Mouse (Mus musculus): Measurements from ENCODE around the gene Lsm4. TPM values are rescaled to one million over a fixed set of nuclear protein-coding genes. Genes with fewer than 3 reads are reported as not detected.

Lsm4 gene
- total and polyA plus RNA-seq, 3 experiments: 152 to 2,024 (median 514) TPM

DNA sequence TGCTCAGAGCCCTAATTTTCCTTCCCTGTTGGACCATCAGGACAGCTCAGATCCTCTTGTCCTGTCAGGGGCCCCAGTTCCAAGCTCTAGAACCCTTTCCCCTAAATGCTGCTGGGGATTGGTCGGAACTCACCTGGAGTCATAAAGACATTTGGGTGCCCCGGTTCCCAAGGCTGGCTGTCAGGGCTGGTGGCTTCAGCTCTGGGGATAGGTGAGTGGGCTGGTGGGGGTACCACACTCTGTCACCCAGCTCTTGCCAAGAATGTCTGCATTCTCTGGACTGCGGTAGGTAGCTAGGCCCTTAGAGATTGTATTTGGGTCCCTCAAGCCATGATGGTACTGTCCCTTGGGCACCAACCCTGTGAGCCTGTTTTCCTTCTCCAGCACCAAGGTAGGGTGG, 30.2 kb downstream of the Lsm4 start, which contains the start of gene Iqcn:
Iqcn (plus strand) TSS at position 171 of the 400 bp plus-strand sequence.
- DNase-seq (ENCODE audit: low read depth, low spot score): no peak
- H3K4me3 ChIP-seq (ENCODE audit: control insufficient read depth in 1 of 2, insufficient read depth in 1 of 2, low read depth in 2 of 2, low read length in 2 of 2): no peak within 1 kb of the TSS
- no peak within 1 kb of the TSS for H3K27ac ChIP-seq (ENCODE audit: control insufficient read depth, low read depth, low read length)
- H3K79me2 ChIP-seq (ENCODE audit: control insufficient read depth, insufficient read depth, low read length, poor library complexity): peaks cover 11% of the 10 kb centered on the region; the same call in 1 of the 2 replicates
- TF ChIP-seq MYB (IDR thresholded peaks at IDR 0.05; ENCODE audit: low read depth, low read length) (no peak), MAX (IDR thresholded peaks at IDR 0.05; ENCODE audit: low read length) (no peak), MAZ (IDR thresholded peaks at IDR 0.05; ENCODE audit: low read depth, low read length) (no peak), POLR2A (IDR thresholded peaks at IDR 0.05; ENCODE audit: control insufficient read depth in 1 of 2, insufficient read depth in 1 of 2, low read depth in 1 of 2, low read length in 2 of 2, poor library complexity in 1 of 2) (no peak), RAD21 (IDR thresholded peaks at IDR 0.05; ENCODE audit: low read depth, low read length) (no peak), EP300 (IDR thresholded peaks at IDR 0.05; ENCODE audit: low read depth in 1 of 2, low read length in 2 of 2) (no peak), GATA1 (IDR thresholded peaks at IDR 0.05; ENCODE audit: low read depth, low read length) (no peak), MAFK (IDR thresholded peaks at IDR 0.05; ENCODE audit: borderline replicate concordance, low read depth, low read length) (no peak), POLR2AphosphoS5 (IDR thresholded peaks at IDR 0.05; ENCODE audit: borderline replicate concordance, low read depth, low read length) (no peak), ZKSCAN1 (IDR thresholded peaks at IDR 0.05; ENCODE audit: low read depth, low read length) (no peak), UBTF (IDR thresholded peaks at IDR 0.05; ENCODE audit: borderline replicate concordance, insufficient read depth, low read depth, low read length) (no peak), MYC (IDR thresholded peaks at IDR 0.05; ENCODE audit: low read depth, low read length) (no peak), ELF1 (IDR thresholded peaks at IDR 0.05; ENCODE audit: low read depth, low read length) (no peak), CHD1 (IDR thresholded peaks at IDR 0.05; ENCODE audit: low read depth, low read length) (no peak)
- no peaks in the 10 kb centered on the region for H3K27me3 ChIP-seq (ENCODE audit: control insufficient read depth in 1 of 2, insufficient read depth in 2 of 2, low read length in 2 of 2)
- peaks cover 0 to 3% of the 10 kb centered on the region in 2 experiments; a peak in 2 of 4 replicates for H3K4me1 ChIP-seq (ENCODE audit: control insufficient read depth in 1 of 2, insufficient read depth in 2 of 2, low read length in 2 of 2)
- no peak within 1 kb of the TSS for H3K9ac ChIP-seq (ENCODE audit: control insufficient read depth, low read depth, low read length, poor library complexity, severe bottlenecking)
- no peaks in the 10 kb centered on the region for H3K9me3 ChIP-seq (replicated peaks; ENCODE audit: insufficient read depth, low read length)
- no peaks in the 10 kb centered on the region for H3K36me3 ChIP-seq (ENCODE audit: control insufficient read depth in 1 of 2, insufficient read depth in 2 of 2, low read length in 2 of 2)

GRCm38 (mm10) chr8:70708281-70708680, 35.2 kb downstream of the Lsm4 start:
- Histone ChIP-seq H3K36me3 (ENCODE audit: control insufficient read depth in 1 of 2, insufficient read depth in 2 of 2, low read length in 2 of 2) (no peaks in the 10 kb centered on the region), H3K4me1 (ENCODE audit: control insufficient read depth in 1 of 2, insufficient read depth in 2 of 2, low read length in 2 of 2) (no peaks in the 10 kb centered on the region), H3K9ac (ENCODE audit: control insufficient read depth, low read depth, low read length, poor library complexity, severe bottlenecking) (no peak overlapping the region), H3K79me2 (ENCODE audit: control insufficient read depth, insufficient read depth, low read length, poor library complexity) (no peaks in the 10 kb centered on the region), H3K4me3 (ENCODE audit: control insufficient read depth in 1 of 2, insufficient read depth in 1 of 2, low read depth in 2 of 2, low read length in 2 of 2) (no peak overlapping the region), H3K27ac (ENCODE audit: control insufficient read depth, low read depth, low read length) (no peak overlapping the region), H3K27me3 (ENCODE audit: control insufficient read depth in 1 of 2, insufficient read depth in 2 of 2, low read length in 2 of 2) (no peaks in the 10 kb centered on the region), H3K9me3 (replicated peaks; ENCODE audit: insufficient read depth, low read length) (no peaks in the 10 kb centered on the region)
- no peak for DNase-seq (ENCODE audit: low read depth, low spot score)
- TF ChIP-seq USF2 (IDR thresholded peaks at IDR 0.05; ENCODE audit: borderline replicate concordance in 1 of 2, insufficient read depth in 1 of 2, low read depth in 1 of 2, low read length in 2 of 2): no peak
- TF ChIP-seq JUND (IDR thresholded peaks at IDR 0.05; ENCODE audit: low read depth, low read length): no peak
- TF ChIP-seq SMC3 (IDR thresholded peaks at IDR 0.05; ENCODE audit: low read depth, low read length): no peak
- TF ChIP-seq ELF1 (IDR thresholded peaks at IDR 0.05; ENCODE audit: low read depth, low read length): no peak
- no peak for TF ChIP-seq RAD21 (IDR thresholded peaks at IDR 0.05; ENCODE audit: low read depth, low read length)
- TF ChIP-seq MYC (IDR thresholded peaks at IDR 0.05; ENCODE audit: low read depth, low read length): no peak

All from MEL (cell line).